Mouse (Mus musculus): ENCODE results near the gene Wnt5b. TPM values are rescaled to one million over a fixed set of nuclear protein-coding genes. Genes with fewer than 3 reads are reported as not detected.
A peak's percentile ranks its signal among the peaks of the same experiment; 100 is the strongest.
"Not testable (repeated sequence)": the region's sequence is repeated elsewhere in the genome, so short reads cannot be mapped to it uniquely, and the experiment has no call there.

Wnt5b gene
- total and polyA plus RNA-seq, 3 experiments = 0.04 TPM; not detected in 2

GRCm38 (mm10) chr6:119443742-119444645, 100.2 kb downstream of the Wnt5b start (continued):
- peak; percentile 35; the same call in 1 of the 2 replicates for TF ChIP-seq MYC (IDR thresholded peaks at IDR 0.05; ENCODE audit: low read depth, low read length)
- TF ChIP-seq GABPA (IDR thresholded peaks at IDR 0.05; ENCODE audit: low read depth, low read length) = no peak
- no peak for TF ChIP-seq E2F4 (IDR thresholded peaks at IDR 0.05; ENCODE audit: borderline replicate concordance, low read depth, low read length)

- TF ChIP-seq ZNF384 (IDR thresholded peaks at IDR 0.05; ENCODE audit: low read depth, low read length) = peak; percentile 67; the same call in 1 of the 2 replicates
- peak; percentile 47 to 68 (median 65) for TF ChIP-seq CTCF (IDR thresholded peaks at IDR 0.05 in 2 of 3, conservative IDR thresholded peaks at IDR 0.05 in 1 of 3; ENCODE audit: control insufficient read depth in 1 of 3, insufficient read depth in 1 of 3, low read depth in 2 of 3, low read length in 3 of 3, poor library complexity in 1 of 3, severe bottlenecking in 1 of 3)
- 0 out of 2 replicates have a peak, but pooled peaks have one; percentile 21 for TF ChIP-seq SIN3A (IDR thresholded peaks at IDR 0.05; ENCODE audit: low read length)
- peak; percentile 17 for TF ChIP-seq RAD21 (IDR thresholded peaks at IDR 0.05; ENCODE audit: low read depth, low read length)
- H3K27me3 ChIP-seq (ENCODE audit: control insufficient read depth in 1 of 2, insufficient read depth in 2 of 2, low read length in 2 of 2); H3K9ac ChIP-seq (ENCODE audit: control insufficient read depth, low read depth, low read length, poor library complexity, severe bottlenecking); H3K4me3 ChIP-seq (ENCODE audit: control insufficient read depth in 1 of 2, insufficient read depth in 1 of 2, low read depth in 2 of 2, low read length in 2 of 2); H3K4me1 ChIP-seq (ENCODE audit: control insufficient read depth in 1 of 2, insufficient read depth in 2 of 2, low read length in 2 of 2); H3K36me3 ChIP-seq (ENCODE audit: control insufficient read depth in 1 of 2, insufficient read depth in 2 of 2, low read length in 2 of 2); H3K79me2 ChIP-seq (ENCODE audit: control insufficient read depth, insufficient read depth, low read length, poor library complexity); H3K9me3 ChIP-seq (replicated peaks; ENCODE audit: insufficient read depth, low read length); H3K27ac ChIP-seq (ENCODE audit: control insufficient read depth, low read depth, low read length): not testable (repeated sequence)
- DNase-seq (ENCODE audit: low read depth, low spot score) = peak; percentile 77
These were observed 101.4 kb downstream of the Wnt5b start for GRCm38 (mm10) chr6:119442729-119443128.

GRCm38 (mm10) chr6:119437894-119438761, 106.0 kb downstream of the Wnt5b start:
- DNase-seq (ENCODE audit: low read depth, low spot score) = peak; percentile 9
- H3K79me2 ChIP-seq (ENCODE audit: control insufficient read depth, insufficient read depth, low read length, poor library complexity) = no peaks in the 10 kb centered on the region
- H3K4me3 ChIP-seq (ENCODE audit: control insufficient read depth in 1 of 2, insufficient read depth in 1 of 2, low read depth in 2 of 2, low read length in 2 of 2) = no peak overlapping the region
- H3K4me1 ChIP-seq (ENCODE audit: control insufficient read depth in 1 of 2, insufficient read depth in 2 of 2, low read length in 2 of 2) = no peaks in the 10 kb centered on the region
- H3K27ac ChIP-seq (ENCODE audit: control insufficient read depth, low read depth, low read length) = no peak overlapping the region
- TF ChIP-seq MEF2A (IDR thresholded peaks at IDR 0.05; ENCODE audit: extremely low read depth, insufficient replicate concordance, low read depth, low read length, poor library complexity, severe bottlenecking) (no peak), KAT2A (conservative IDR thresholded peaks at IDR 0.05; ENCODE audit: low read depth, low read length) (no peak), POLR2A (IDR thresholded peaks at IDR 0.05; ENCODE audit: control insufficient read depth in 1 of 2, insufficient read depth in 1 of 2, low read depth in 1 of 2, low read length in 2 of 2, poor library complexity in 1 of 2) (no peak), NELFE (IDR thresholded peaks at IDR 0.05; ENCODE audit: low read depth, low read length) (no peak), MAX (IDR thresholded peaks at IDR 0.05; ENCODE audit: low read length) (no peak), MAFK (IDR thresholded peaks at IDR 0.05; ENCODE audit: borderline replicate concordance, low read depth, low read length) (no peak), HCFC1 (IDR thresholded peaks at IDR 0.05; ENCODE audit: low read depth, low read length) (no peak), MYB (IDR thresholded peaks at IDR 0.05; ENCODE audit: low read depth, low read length) (no peak), TCF12 (IDR thresholded peaks at IDR 0.05; ENCODE audit: low read depth, low read length) (no peak), CTCF (IDR thresholded peaks at IDR 0.05 in 2 of 3, conservative IDR thresholded peaks at IDR 0.05 in 1 of 3; ENCODE audit: control insufficient read depth in 1 of 3, insufficient read depth in 1 of 3, low read depth in 2 of 3, low read length in 3 of 3, poor library complexity in 1 of 3, severe bottlenecking in 1 of 3) (no peak), ZC3H11A (IDR thresholded peaks at IDR 0.05; ENCODE audit: low read depth, low read length) (no peak), CHD2 (IDR thresholded peaks at IDR 0.05; ENCODE audit: low read length) (no peak), EP300 (IDR thresholded peaks at IDR 0.05; ENCODE audit: low read depth in 1 of 2, low read length in 2 of 2) (no peak), SIN3A (IDR thresholded peaks at IDR 0.05; ENCODE audit: low read length) (no peak), JUND (IDR thresholded peaks at IDR 0.05; ENCODE audit: low read depth, low read length) (no peak), MAZ (IDR thresholded peaks at IDR 0.05; ENCODE audit: low read depth, low read length) (no peak), RAD21 (IDR thresholded peaks at IDR 0.05; ENCODE audit: low read depth, low read length) (no peak)
- H3K36me3 ChIP-seq (ENCODE audit: control insufficient read depth in 1 of 2, insufficient read depth in 2 of 2, low read length in 2 of 2) = no peaks in the 10 kb centered on the region
- peaks cover 0 to 2% of the 10 kb centered on the region in 2 experiments; a peak in 2 of 4 replicates for H3K27me3 ChIP-seq (ENCODE audit: control insufficient read depth in 1 of 2, insufficient read depth in 2 of 2, low read length in 2 of 2)
- no peaks in the 10 kb centered on the region for H3K9me3 ChIP-seq (replicated peaks; ENCODE audit: insufficient read depth, low read length)
- H3K9ac ChIP-seq (ENCODE audit: control insufficient read depth, low read depth, low read length, poor library complexity, severe bottlenecking) = no peak overlapping the region
